Mouse (Mus musculus): ENCODE results near the gene Krtap4-13.
"Not testable (repeated sequence)": the region's sequence is repeated elsewhere in the genome, so short reads cannot be mapped to it uniquely, and the experiment has no call there.

The Krtap4-13 gene

DNA sequence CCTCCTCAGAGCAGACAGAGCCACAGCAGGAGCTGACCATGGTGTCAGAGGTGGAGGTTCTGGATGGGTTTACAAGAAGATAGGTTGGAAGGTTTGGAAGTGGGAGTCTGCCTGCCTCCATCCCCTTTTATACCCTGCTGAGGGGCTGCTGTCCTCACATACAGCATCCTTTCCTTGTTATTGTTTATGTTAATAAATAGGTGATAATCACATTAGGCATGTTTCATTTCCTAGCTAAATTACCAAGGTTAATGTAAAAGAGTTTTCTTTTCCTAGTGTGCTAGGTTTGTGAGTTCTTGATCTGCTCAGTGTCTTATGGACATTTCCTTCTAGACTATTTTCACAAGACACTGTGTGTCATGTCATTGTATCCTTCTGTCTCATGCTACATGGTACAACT, at the start of gene Krtap4-13:
Gene Krtap4-13, minus strand, starts transcription at position 101 of the 400 bp plus-strand sequence.
- in situ Hi-C loops (cut with MboI) = not testable (repeated sequence)

DNA sequence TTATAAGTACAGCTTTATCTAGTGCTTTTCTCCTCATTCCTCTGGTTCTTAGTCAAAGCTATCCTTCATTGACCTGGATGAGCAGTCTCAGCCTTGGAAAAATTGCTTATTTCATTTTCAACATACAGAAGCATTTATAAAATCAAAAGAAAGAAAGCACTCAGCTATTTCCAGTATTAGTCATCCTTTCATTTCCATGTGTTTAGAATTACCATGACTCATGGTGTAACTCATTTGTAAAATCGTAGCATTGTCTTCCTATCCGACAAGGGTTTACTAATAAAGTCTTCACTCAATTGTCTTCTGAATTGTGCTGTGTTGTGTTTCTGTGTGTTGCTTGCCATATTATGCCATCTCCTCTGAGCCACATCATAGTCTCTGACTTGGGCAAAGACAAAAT, 49.1 kb upstream of the Krtap4-13 start:
- in situ Hi-C loops (cut with MboI) = no loop called here

- in situ Hi-C loops (cut with MboI) = no loop called here
These were observed 47.9 kb upstream of the Krtap4-13 start, which contains the start of gene Gm11568 for GRCm38 (mm10) chr11:99857617-99858016. Gm11568 (plus strand) TSS chr11:99857917.

- in situ Hi-C loops (cut with MboI) = no loop called here
These were observed 44.4 kb upstream of the Krtap4-13 start for GRCm38 (mm10) chr11:99854121-99854520.

GRCm38 (mm10) chr11:99851508-99851907, 41.8 kb upstream of the Krtap4-13 start, which contains the start of gene Krtap4-16:
Krtap4-16 (minus strand) TSS chr11:99851608.
- in situ Hi-C loops (cut with MboI) = no loop called here

- in situ Hi-C loops (cut with MboI) = no loop called here
These were observed 37.1 kb upstream of the Krtap4-13 start for GRCm38 (mm10) chr11:99846746-99847145.

DNA sequence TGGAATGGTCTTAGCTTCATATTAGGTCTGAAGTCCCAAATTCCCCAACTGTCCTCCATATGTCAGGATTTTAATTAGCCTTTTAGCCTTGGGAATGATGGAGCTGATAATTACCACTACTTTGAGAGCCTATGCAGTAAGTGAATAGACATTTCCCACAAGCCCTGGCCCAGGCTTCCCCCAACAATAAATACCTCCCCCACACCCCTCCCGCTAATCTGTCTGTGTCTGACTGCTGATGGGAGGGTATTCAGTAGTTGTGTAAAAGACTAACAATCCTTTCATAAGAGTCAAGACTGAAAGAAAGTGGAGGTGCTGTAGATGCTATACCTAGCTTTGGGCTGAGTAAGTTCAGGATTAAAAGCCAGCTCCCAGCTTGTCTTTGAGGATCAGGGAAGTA, 32.5 kb upstream of the Krtap4-13 start:
- in situ Hi-C loops (cut with MboI) = no loop called here

DNA sequence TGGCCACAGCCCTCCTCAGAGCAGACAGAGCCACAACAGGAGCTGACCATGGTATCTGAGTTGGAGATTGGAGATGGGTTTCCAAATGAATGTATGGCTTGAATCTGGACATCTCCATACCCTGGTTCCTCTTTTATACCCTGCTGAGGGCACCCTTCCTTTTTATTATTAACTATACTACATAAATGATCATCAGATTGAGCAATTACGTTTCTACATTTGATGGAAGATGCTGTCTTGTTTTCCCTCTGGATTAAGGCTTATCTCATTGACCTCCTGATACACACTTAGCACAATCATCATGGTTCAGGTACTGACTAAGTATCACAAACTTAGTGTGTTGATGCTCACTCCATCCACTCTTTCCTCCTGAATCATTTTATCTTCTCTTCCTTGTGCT, 28.3 kb upstream of the Krtap4-13 start, which contains the start of gene 2300003K06Rik:
Gene 2300003K06Rik, minus strand, starts transcription at position 101 of the 400 bp plus-strand sequence.
- in situ Hi-C loops (cut with MboI) = no loop called here

DNA sequence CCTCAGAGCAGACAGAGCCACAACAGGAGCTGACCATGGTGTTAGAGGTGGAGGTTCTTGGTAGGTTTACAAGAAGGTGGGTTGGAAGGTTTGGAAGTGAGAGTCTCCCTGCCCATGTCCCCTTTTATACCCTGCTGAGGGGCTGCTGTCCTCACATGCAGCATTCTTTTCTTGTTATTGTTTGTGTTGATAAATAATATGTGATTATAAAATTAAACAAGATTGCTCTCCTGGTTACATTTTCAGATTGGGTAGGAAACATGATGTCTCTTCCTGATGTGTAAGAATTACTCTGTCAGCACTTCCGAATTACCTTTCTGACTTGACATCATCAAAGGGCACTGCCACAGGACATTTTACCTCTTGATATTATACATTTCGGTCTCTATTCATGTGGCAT, 5.9 kb upstream of the Krtap4-13 start, which contains the start of gene Gm11564:
Gene Gm11564, minus strand, starts transcription at position 101 of the 400 bp plus-strand sequence.
- in situ Hi-C loops (cut with MboI) = not testable (repeated sequence)

GRCm38 (mm10) chr11:99804346-99804745, 5.3 kb downstream of the Krtap4-13 start, which contains the start of gene Gm11554:
Gm11554 (minus strand) TSS chr11:99804446.
- in situ Hi-C loops (cut with MboI) = not testable (repeated sequence)

- in situ Hi-C loops (cut with MboI) = not testable (repeated sequence)
These were observed 10.9 kb downstream of the Krtap4-13 start, which contains the start of gene Gm11569 for GRCm38 (mm10) chr11:99798832-99799231. Gm11569 (minus strand) TSS chr11:99798932.

DNA sequence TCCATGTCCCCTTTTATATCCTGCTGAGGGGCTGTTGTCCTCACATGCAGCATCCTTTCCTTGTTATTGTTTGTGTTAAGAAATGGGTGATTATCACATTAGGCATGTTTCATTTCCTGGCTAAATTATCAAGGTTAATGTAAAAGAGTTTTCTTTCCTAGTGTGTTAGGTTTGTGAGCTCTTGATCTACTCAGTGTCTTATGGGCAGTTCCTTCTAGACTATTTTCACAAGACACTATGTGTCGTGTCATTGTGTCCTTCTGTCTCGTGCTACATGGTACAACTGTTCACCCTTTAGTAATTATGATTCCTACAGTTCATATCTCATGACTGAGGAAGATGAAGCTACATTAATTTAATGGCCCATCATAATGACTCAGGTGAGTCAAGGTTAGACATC, 16.3 kb downstream of the Krtap4-13 start, which contains the start of gene Gm11596:
Gene Gm11596, minus strand, starts transcription at position 101 of the 400 bp plus-strand sequence.
- in situ Hi-C loops (cut with MboI) = no loop called here

DNA sequence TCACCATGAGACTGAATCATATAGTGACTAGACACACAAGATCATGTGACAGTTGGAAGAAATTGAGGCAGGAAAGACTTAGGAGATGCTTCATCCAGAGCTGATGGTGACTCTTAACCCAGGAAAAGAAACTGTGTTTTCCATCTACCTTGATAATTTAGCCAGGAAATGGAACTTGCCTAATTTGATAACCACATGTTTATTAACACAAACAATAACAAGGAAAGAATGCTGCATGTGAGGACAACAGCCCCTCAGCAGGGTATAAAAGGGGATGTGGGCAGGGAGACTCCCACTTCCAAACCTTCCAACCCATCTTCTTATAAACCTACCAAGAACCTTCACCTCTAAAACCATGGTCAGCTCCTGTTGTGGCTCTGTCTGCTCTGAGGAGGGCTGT, 24.8 kb downstream of the Krtap4-13 start, which contains the start of gene Krtap4-9:
Gene Krtap4-9, plus strand, starts transcription at position 301 of the 400 bp plus-strand sequence.
- in situ Hi-C loops (cut with MboI) = not testable (repeated sequence)

GRCm38 (mm10) chr11:99780604-99781003, 29.1 kb downstream of the Krtap4-13 start, which contains the start of gene Krtap4-8:
Krtap4-8 (minus strand) TSS chr11:99780704.
- in situ Hi-C loops (cut with MboI) = no loop called here

- in situ Hi-C loops (cut with MboI) = no loop called here
These were observed 31.3 kb downstream of the Krtap4-13 start for GRCm38 (mm10) chr11:99778401-99778800.

DNA sequence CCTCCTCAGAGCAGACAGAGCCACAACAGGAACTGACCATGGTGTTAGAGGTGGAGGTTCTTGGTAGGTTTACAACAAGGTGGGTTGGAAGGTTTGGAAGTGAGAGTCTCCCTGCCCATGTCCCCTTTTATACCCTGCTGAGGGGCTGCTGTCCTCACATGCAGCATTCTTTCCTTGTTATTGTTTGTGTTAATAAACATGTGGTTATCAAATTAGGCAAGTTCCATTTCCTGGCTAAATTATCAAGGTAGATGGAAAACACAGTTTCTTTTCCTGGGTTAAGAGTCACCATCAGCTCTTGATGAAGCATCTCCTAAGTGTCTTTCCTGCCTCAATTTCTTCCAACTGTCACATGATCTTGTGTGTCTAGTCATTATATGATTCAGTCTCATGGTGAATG, 36.9 kb downstream of the Krtap4-13 start, which contains the start of gene Gm11595:
Gene Gm11595, minus strand, starts transcription at position 101 of the 400 bp plus-strand sequence.
- in situ Hi-C loops (cut with MboI) = not testable (repeated sequence)

DNA sequence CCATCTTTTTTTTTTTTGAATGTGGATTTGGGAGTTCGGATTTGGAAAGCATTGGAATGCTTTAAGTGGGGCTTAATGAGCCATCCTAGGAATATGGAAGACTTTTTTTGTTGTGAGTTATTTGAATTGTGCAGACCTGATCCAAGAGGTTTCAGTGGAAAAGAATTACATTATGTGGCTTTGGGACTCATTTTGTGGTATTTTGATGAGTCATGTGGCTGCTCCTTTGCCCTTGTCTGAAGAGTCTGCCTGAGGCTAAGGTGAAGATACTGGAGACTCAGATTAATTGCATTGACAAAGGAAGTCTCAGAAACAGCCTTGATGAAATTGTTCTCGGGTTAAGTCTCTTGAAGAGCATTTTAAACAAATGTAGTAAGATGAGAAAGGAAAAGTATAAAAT, 41.3 kb downstream of the Krtap4-13 start:
- in situ Hi-C loops (cut with MboI) = no loop called here
